Mouse (Mus musculus) stomach, embryonic 15.5 days (tissue): ENCODE results near the gene Sel1l2. TPM values are rescaled to one million over a fixed set of nuclear protein-coding genes. Genes with fewer than 3 reads are reported as not detected.

ENCODE experiments used
- ATAC-seq: fragments of 200-750 bp; cut with Nextera tagmentation; 2 replicates; pipeline ENCODE4 v1.8.0; 2017; ENCODE audit warnings: low read depth, moderate number of reproducible peaks, moderate TSS enrichment; ENCODE audit not compliant: insufficient read depth, low FRiP score
- H3K27ac ChIP-seq: fragments of 300-500 bp; sonication (generic); 2 replicates; pipeline ENCODE4 v1.5.1; 2015; ENCODE audit warnings: mild to moderate bottlenecking, inconsistent platforms
- H3K27me3 ChIP-seq: fragments of 300-500 bp; sonication (generic); replicated peaks from 2 replicates; pipeline ENCODE4 v1.6.1; 2015; ENCODE audit warnings: inconsistent platforms
- H3K36me3 ChIP-seq: fragments of 300-500 bp; sonication (generic); 2 replicates; pipeline ENCODE4 v1.6.1; 2015; ENCODE audit warnings: inconsistent platforms
- H3K4me1 ChIP-seq: fragments of 300-500 bp; sonication (generic); 2 replicates; pipeline ENCODE4 v1.6.1; 2015; ENCODE audit warnings: inconsistent platforms
- H3K4me2 ChIP-seq: fragments of 300-500 bp; sonication (generic); 2 replicates; pipeline ENCODE4 v1.6.1; 2015; ENCODE audit warnings: mild to moderate bottlenecking, inconsistent platforms
- H3K4me3 ChIP-seq: fragments of 300-500 bp; sonication (generic); replicated peaks from 2 replicates; pipeline ENCODE4 v1.5.1; 2015; ENCODE audit warnings: inconsistent platforms
- H3K9ac ChIP-seq: fragments of 300-500 bp; sonication (generic); 2 replicates; pipeline ENCODE4 v1.6.1; 2015; ENCODE audit warnings: inconsistent platforms
- H3K9me3 ChIP-seq: fragments of 300-500 bp; sonication (generic); 2 replicates; pipeline ENCODE4 v1.6.1; 2016; ENCODE audit warnings: inconsistent platforms
- WGBS: fragments of 180-500 bp; shearing (Covaris S2); methylation state at CpG from one replicate; pipeline ENCODE4 v1.1.7; 2015; 5-methylcytosine and 5-hydroxymethylcytosine counted together
- polyA plus RNA-seq: library from polyadenylated mRNA; unstranded; fragments of >200 nt; fragmentation: Nextera tagmentation; extraction: Ambion mirVana; gene quantifications from 2 replicates; pipeline ENCODE4 v1.2.1, GENCODE M21; 2015

Sel1l2 gene
- polyA plus RNA-seq, 1 experiment from 2014 or later: not detected

DNA sequence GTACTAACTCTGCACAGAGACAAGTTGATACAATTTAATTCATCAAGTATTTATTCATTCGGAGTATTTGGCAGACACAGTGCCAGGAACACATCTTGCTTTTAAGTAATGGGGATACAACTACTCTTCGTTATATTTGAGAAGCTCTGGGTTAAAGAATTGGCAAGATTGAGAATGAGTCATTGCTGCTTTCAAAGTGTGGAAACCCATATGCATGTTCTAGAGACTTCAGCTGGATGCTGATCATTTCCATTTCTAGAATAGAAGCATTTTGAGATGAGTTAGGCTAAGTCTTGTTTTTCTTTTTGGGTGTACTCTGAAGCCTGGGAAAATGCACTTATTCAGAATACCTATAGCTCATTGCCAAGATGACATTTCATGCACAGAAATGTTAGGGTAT lies 95.7 kb downstream of the Sel1l2 start:
- Histone ChIP-seq H3K36me3 (no peaks in the 10 kb centered on the region), H3K4me3 (no peak overlapping the region), H3K4me2 (no peak overlapping the region), H3K27me3 (no peaks in the 10 kb centered on the region), H3K9me3 (no peaks in the 10 kb centered on the region), H3K4me1 (no peaks in the 10 kb centered on the region), H3K9ac (no peak overlapping the region), H3K27ac (no peak overlapping the region)
- ATAC-seq: no peak
- WGBS: 84% methylated on average over 2 of the region's 2 CpGs

DNA sequence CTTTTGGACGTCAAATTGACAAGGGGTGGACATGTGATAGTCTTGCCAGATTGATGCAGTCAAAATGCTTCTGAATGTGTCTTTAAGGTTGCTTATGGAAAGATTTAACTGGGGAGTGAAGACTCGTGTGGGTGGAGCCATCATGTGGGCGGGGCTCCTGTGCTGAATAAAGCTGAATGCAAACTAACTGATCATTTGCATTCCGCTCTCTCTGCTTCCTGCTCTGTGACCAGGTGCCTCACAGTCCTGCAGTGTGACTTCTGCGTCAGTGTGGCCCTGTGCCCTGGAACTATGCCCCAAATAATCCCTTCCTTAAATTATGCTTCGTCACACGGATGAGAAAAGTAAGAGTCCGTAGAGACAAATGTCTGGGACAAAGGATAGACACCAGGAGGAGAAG lies 108.7 kb downstream of the Sel1l2 start:
- 54% methylated on average over 8 of the region's 8 CpGs for WGBS
- ATAC-seq: no peak

DNA sequence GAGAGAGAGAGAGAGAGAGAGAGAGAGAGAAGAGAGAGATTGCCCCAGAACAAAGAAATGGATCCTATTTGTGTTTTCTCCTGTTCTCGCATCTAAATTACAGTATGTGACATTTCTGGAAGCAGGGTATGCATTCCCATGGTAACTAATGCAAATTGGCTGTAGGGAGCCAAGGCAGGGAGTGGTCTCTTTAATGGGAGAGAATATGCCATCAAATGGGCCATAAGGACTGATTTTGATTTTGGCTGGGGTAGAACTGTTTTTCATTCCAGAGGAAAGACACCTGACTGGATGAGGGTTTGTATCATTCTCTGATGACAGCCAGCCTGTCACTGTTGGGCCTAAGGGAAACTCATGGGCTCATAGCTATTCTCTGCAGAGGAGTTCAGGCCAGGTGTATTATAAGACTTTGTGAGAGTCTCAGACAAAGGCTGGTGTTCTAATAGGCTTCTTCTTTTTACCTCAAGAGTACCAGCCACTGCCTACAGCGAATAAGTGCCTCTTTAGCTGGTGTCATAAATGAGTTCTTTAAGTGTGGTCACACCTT lies 133.8 kb downstream of the Sel1l2 start:
- 79% methylated on average over 2 of the region's 2 CpGs for WGBS
- Histone ChIP-seq H3K36me3 (no peaks in the 10 kb centered on the region), H3K27ac (no peak overlapping the region), H3K9ac (no peak overlapping the region), H3K9me3 (no peaks in the 10 kb centered on the region), H3K4me1 (no peaks in the 10 kb centered on the region), H3K4me2 (no peak overlapping the region), H3K27me3 (no peaks in the 10 kb centered on the region), H3K4me3 (no peak overlapping the region)
- no peak for ATAC-seq

More for the DNA sequence above, 108.7 kb downstream of the Sel1l2 start:
- Histone ChIP-seq H3K4me1 (no peaks in the 10 kb centered on the region), H3K27ac (no peak overlapping the region), H3K9me3 (no peaks in the 10 kb centered on the region), H3K36me3 (no peaks in the 10 kb centered on the region), H3K4me3 (no peak overlapping the region), H3K9ac (no peak overlapping the region), H3K27me3 (no peaks in the 10 kb centered on the region), H3K4me2 (no peak overlapping the region)

DNA sequence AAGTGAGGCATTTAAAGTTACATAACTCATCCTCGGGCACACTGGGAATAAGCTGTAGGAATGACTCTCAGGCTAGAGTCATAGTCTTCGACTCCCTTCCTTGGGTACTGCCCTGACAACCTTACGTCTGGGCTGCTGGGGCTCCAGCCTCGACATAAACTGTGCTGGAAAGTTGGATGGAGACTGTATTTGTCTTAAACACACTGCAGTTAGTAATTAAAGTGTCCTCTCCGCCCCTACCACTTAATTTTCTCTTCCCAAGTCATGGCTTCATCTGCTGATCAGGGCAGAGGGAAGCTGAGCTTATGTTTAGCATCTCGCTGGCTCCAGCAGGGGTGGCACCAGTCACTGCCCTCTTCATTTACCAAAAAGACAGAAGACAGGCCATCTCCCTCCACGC lies 135.2 kb downstream of the Sel1l2 start:
- 72% methylated on average over 7 of the region's 7 CpGs for WGBS
- Histone ChIP-seq H3K4me1 (no peaks in the 10 kb centered on the region), H3K4me3 (no peak overlapping the region), H3K27ac (no peak overlapping the region), H3K27me3 (no peaks in the 10 kb centered on the region), H3K4me2 (no peak overlapping the region), H3K36me3 (no peaks in the 10 kb centered on the region), H3K9me3 (no peaks in the 10 kb centered on the region), H3K9ac (no peak overlapping the region)
- ATAC-seq: no peak

DNA sequence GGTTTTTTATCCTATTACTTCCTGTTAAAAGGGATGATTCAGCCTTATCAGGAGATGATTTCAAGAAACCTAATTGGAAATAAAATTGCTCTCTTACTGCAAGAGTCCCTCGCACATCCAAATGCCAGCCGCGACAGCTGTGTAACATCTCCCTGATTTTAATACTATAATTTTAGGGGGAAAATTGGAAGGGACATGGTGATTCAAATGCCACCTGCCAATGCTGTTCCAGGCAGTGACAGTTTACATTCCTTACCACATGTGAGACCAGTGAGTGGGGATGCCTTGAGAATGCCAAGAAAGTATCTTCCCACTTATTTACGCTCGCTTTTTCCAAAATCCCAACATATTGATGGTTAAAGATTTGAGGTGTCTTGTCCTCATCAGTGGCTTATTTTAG lies 146.4 kb downstream of the Sel1l2 start:
- no peak overlapping the region for H3K4me2 ChIP-seq
- H3K36me3 ChIP-seq: no peaks in the 10 kb centered on the region
- no peak for ATAC-seq
- no peaks in the 10 kb centered on the region for H3K4me1 ChIP-seq
- no peak overlapping the region for H3K27ac ChIP-seq
- no peak overlapping the region for H3K4me3 ChIP-seq
- 93% methylated on average over 5 of the region's 5 CpGs for WGBS
- no peaks in the 10 kb centered on the region for H3K27me3 ChIP-seq
- H3K9ac ChIP-seq: no peak overlapping the region
- H3K9me3 ChIP-seq: no peaks in the 10 kb centered on the region

DNA sequence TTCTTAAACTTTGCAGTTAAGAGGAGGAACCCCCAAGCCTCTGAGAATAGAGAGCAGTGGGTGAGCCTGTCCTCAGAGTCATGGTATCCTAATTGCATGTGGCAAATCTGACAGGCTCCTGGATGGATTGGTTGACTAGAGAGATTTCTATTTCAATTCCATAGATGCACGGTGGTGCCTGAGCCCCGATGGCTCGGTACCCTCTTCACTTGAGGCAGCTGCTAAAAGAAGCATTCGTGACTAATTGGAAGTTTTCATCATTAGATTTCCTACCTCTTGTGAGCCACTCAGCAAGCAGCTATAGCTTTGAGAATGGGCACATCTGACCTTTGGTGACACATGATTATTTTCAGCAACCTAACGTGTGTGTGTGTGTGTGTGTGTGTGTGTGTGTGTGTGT lies 147.1 kb downstream of the Sel1l2 start:
- Histone ChIP-seq H3K9ac (no peak overlapping the region), H3K9me3 (no peaks in the 10 kb centered on the region), H3K27ac (no peak overlapping the region), H3K36me3 (no peaks in the 10 kb centered on the region), H3K27me3 (no peaks in the 10 kb centered on the region), H3K4me3 (no peak overlapping the region), H3K4me2 (no peak overlapping the region), H3K4me1 (no peaks in the 10 kb centered on the region)
- no peak for ATAC-seq
- 80% methylated on average over 5 of the region's 5 CpGs for WGBS

DNA sequence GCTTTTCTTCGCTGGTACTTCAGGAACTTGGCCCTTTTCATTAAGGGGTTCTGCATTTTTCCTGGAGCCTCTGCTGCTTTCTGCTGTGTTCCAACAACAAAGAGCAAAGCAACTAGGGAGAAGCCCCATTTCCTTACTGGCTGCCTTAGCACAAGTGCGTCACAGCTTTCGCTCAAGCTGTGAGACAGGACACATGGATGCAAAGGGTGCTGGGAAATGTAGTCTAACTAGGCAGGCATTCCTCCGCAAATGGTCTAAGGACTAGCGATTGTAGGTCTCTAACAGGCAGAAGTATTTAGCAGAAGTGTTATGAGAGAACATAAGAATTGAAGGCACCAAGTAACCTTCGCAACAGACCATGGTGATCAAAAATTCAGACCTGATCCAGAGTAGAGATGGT lies 152.3 kb downstream of the Sel1l2 start:
- ATAC-seq: peak; percentile 56; the same call in 1 of the 2 replicates
- H3K4me1 ChIP-seq: no peaks in the 10 kb centered on the region
- no peak overlapping the region for H3K9ac ChIP-seq
- no peaks in the 10 kb centered on the region for H3K9me3 ChIP-seq
- H3K36me3 ChIP-seq: no peaks in the 10 kb centered on the region
- no peak overlapping the region for H3K27ac ChIP-seq
- WGBS: 57% methylated on average over 6 of the region's 6 CpGs
- no peak overlapping the region; the same call in 1 of the 2 replicates for H3K4me3 ChIP-seq
- no peaks in the 10 kb centered on the region for H3K27me3 ChIP-seq
- no peak overlapping the region for H3K4me2 ChIP-seq

DNA sequence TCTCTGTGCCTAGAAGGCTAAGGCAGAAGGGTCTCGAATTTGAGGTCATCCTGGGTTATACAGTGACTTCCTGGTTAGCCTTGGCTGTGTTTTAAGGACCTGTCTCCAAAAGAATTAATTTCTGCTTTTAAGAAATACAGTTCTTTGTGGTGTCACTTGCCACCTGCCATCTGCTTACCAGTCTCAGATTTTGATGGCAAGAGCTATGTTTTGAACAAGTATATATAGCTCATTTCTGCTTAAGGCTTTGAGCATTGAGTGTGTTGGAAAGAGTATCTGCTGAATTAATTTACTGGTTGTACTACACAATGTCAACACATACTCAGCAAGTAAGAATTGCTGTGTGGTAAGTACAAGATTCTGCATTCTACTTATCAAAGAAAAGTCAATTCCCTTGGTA lies 159.2 kb downstream of the Sel1l2 start:
- ATAC-seq: no peak

DNA sequence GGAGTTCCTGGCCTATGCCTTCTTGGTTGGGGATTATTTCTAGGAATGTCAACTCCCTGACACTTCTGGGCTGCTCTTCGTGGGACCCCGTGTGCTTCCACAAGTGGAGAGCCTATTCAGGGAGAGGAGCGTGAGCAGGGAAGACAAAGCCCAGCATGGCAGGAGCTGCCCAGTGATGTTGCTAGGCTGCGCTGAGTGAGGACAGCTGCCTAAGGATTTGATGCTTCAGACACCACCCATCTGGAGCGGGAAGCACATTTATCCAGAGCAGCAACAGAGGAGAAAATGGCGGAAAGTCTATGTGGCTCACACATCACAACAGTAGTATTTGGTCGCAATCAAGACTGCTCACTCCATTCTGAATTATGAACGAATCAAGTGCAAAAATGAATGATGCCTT lies 169.2 kb downstream of the Sel1l2 start:
- no peaks in the 10 kb centered on the region for H3K36me3 ChIP-seq
- H3K9ac ChIP-seq: no peak overlapping the region
- H3K4me3 ChIP-seq: no peak overlapping the region
- no peak overlapping the region for H3K27ac ChIP-seq
- H3K4me1 ChIP-seq: no peaks in the 10 kb centered on the region
- H3K27me3 ChIP-seq: no peaks in the 10 kb centered on the region
- no peaks in the 10 kb centered on the region for H3K9me3 ChIP-seq
- no peak overlapping the region for H3K4me2 ChIP-seq
- no peak for ATAC-seq
- 66% methylated on average over 8 of the region's 8 CpGs for WGBS

More for the DNA sequence above, 159.2 kb downstream of the Sel1l2 start:
- 67% methylated on average over 1 of the region's 1 CpGs for WGBS
- Histone ChIP-seq H3K9ac (no peak overlapping the region), H3K4me3 (no peak overlapping the region), H3K4me1 (no peaks in the 10 kb centered on the region), H3K36me3 (no peaks in the 10 kb centered on the region), H3K27me3 (no peaks in the 10 kb centered on the region), H3K9me3 (no peaks in the 10 kb centered on the region), H3K4me2 (no peak overlapping the region), H3K27ac (no peak overlapping the region)

DNA sequence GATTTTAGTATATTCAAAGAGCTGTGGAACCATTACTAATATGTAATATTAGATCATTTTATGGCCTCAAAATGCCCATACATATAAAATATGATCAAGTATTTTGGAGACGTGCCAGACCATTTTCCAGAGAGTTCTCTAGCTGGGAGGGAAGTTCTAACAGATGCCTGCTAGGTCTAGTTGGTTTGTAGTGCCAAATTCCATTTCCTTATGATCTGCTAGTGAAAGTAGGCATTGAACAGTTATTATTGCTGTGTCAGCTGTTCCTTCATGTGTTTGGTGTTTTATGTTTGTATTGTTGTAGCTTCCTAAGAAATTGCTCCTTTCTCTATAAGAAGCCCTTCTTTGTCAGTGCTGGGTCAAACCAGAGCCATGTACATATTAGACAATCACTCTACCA lies 173.5 kb downstream of the Sel1l2 start:
- Histone ChIP-seq H3K4me2 (no peak overlapping the region), H3K4me3 (no peak overlapping the region), H3K36me3 (no peaks in the 10 kb centered on the region), H3K27me3 (no peaks in the 10 kb centered on the region), H3K9me3 (no peaks in the 10 kb centered on the region), H3K4me1 (no peaks in the 10 kb centered on the region), H3K27ac (no peak overlapping the region), H3K9ac (no peak overlapping the region)
- ATAC-seq: no peak
- WGBS: 74% methylated on average over 1 of the region's 1 CpGs

DNA sequence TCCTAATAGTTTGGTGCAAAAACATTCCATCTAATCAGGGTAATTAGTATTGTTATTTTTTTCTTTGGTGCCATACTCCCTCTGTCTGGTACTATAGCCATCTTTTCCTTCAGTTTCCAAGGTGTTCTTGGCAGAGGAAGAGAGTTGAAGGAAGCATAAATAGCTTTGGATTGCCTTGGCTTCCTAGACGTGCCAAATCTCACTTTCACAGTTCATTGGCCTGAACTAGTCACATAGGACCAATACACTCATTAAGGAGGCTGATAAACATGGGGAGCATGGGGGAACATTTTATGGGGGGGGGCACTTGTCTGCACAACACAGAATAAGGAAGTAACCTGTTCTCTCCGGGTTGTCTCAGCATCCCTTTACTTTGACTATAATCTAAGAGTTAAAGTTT lies 174.1 kb downstream of the Sel1l2 start:
- ATAC-seq: no peak
- H3K4me2 ChIP-seq: no peak overlapping the region
- no peaks in the 10 kb centered on the region for H3K4me1 ChIP-seq
- no peaks in the 10 kb centered on the region for H3K27me3 ChIP-seq
- no peak overlapping the region for H3K27ac ChIP-seq
- H3K9me3 ChIP-seq: no peaks in the 10 kb centered on the region
- no peaks in the 10 kb centered on the region for H3K36me3 ChIP-seq
- 68% methylated on average over 2 of the region's 2 CpGs for WGBS
- H3K9ac ChIP-seq: no peak overlapping the region
- no peak overlapping the region for H3K4me3 ChIP-seq

DNA sequence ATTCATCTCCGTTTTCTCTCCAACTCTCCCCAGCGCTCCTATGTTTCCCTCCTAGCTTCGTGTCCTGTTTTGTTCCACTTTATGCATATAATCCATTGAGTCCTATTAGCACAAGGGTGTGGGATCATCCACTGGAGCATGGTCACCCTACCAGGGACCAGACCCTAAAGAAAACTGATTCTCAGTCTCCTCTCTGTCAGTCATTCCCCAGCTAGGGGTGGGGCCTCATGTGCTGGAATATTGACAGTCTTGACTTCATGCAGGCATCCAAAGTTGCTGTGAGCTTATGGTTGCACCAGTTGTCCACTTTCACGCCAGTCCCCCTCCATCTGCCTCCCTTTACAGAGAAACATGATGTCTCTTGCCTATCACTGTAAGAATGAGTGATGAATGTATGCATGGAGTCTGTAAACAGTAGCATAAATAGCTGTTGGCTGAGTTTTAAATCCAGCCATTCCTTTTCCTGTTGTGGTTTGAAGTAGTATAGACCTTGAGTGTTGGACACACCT lies 174.9 kb downstream of the Sel1l2 start:
- ATAC-seq: no peak
- no peak overlapping the region for H3K9ac ChIP-seq
- H3K36me3 ChIP-seq: no peaks in the 10 kb centered on the region
- no peak overlapping the region for H3K4me3 ChIP-seq
- no peaks in the 10 kb centered on the region for H3K9me3 ChIP-seq
- WGBS: 88% methylated on average over 4 of the region's 4 CpGs
- no peaks in the 10 kb centered on the region for H3K4me1 ChIP-seq
- no peak overlapping the region for H3K27ac ChIP-seq
- no peaks in the 10 kb centered on the region for H3K27me3 ChIP-seq
- no peak overlapping the region for H3K4me2 ChIP-seq

DNA sequence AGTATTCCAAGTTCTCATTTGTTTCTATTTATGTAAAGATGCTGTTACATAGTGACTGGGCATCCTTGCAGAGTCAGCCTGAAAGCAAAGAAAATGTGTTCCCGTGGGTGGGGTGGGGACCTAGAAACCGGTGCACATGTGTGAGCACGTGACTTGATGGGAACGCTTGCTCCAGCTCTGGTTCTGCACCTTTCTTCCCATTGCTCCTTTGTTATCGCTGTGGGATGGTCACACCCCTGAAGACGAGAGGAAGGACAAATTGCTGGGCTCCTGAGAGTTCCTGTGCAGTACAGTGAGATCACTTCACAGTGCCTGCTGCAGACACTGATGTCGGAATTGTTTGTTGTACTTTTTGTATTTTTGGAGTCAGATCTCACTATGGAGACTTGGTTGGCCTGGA lies 185.8 kb downstream of the Sel1l2 start:
- H3K4me1 ChIP-seq: no peaks in the 10 kb centered on the region
- H3K4me3 ChIP-seq: no peak overlapping the region
- H3K9ac ChIP-seq: no peak overlapping the region
- H3K4me2 ChIP-seq: no peak overlapping the region
- H3K36me3 ChIP-seq: no peaks in the 10 kb centered on the region; the same call in 1 of the 2 replicates
- ATAC-seq: no peak
- no peak overlapping the region for H3K27ac ChIP-seq
- no peaks in the 10 kb centered on the region for H3K27me3 ChIP-seq
- no peaks in the 10 kb centered on the region for H3K9me3 ChIP-seq
- 93% methylated on average over 7 of the region's 7 CpGs for WGBS
